Mouse (Mus musculus): Measurements from ENCODE around the gene Gpx6.

The Gpx6 gene

GRCm38 (mm10) chr13:21323405-21323804 is 11.5 kb downstream of the Gpx6 start:
- no peak for DNase-seq (ENCODE audit: low spot score)

- no peak for DNase-seq (ENCODE audit: low spot score)
Observed at GRCm38 (mm10) chr13:21326191-21326590, 14.3 kb downstream of the Gpx6 start.

- peak; percentile 38 for DNase-seq (ENCODE audit: low spot score)
Observed at GRCm38 (mm10) chr13:21326657-21327211, 14.8 kb downstream of the Gpx6 start.

- DNase-seq (ENCODE audit: low spot score), result no peak
Observed at GRCm38 (mm10) chr13:21327424-21327823, 15.5 kb downstream of the Gpx6 start.

- DNase-seq (ENCODE audit: low spot score), result no peak
Observed at GRCm38 (mm10) chr13:21346610-21347009, 34.7 kb downstream of the Gpx6 start, which contains the start of gene Olfr1367. Gene Olfr1367 (plus strand): TSS chr13:21346910.

- no peak for DNase-seq (ENCODE audit: low spot score)
Observed at GRCm38 (mm10) chr13:21350593-21350992, 38.7 kb downstream of the Gpx6 start.

GRCm38 (mm10) chr13:21362621-21363248 is 50.8 kb downstream of the Gpx6 start, which contains the start of gene Zscan12:
Gene Zscan12 (plus strand): TSS chr13:21362820.
- DNase-seq (ENCODE audit: low spot score), result peak; percentile 53

- no peak for DNase-seq (ENCODE audit: low spot score)
Observed at GRCm38 (mm10) chr13:21363719-21364118, 51.8 kb downstream of the Gpx6 start.

- no peak for DNase-seq (ENCODE audit: low spot score)
Observed at GRCm38 (mm10) chr13:21366635-21367034, 54.7 kb downstream of the Gpx6 start.
